Mouse (Mus musculus): ENCODE results near the gene Cdk5.

Gene Cdk5

DNA sequence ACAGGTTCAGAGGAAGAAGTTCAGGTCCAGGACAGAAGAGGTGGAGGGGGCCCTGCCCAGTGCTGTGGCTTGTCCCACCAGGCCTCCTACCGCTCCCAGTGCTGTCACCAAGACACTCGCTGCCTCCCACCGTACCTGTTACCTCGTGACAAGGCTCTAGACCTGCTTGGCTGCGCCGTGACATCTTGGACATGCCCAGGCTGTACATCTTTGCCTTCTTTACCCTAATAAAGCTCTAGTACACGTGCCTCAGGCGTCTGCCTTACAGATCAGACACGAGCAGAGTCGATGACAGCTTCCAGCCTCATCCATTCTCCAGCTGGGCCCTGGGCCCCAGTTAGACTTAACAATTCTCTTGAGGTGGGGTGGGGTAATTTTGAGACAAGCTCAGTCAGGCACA, 5.7 kb downstream of the Cdk5 start:
- no peak for TF ChIP-seq GATA4 (IDR thresholded peaks at IDR 0.05; ENCODE audit: insufficient replicate concordance, low read length)

DNA sequence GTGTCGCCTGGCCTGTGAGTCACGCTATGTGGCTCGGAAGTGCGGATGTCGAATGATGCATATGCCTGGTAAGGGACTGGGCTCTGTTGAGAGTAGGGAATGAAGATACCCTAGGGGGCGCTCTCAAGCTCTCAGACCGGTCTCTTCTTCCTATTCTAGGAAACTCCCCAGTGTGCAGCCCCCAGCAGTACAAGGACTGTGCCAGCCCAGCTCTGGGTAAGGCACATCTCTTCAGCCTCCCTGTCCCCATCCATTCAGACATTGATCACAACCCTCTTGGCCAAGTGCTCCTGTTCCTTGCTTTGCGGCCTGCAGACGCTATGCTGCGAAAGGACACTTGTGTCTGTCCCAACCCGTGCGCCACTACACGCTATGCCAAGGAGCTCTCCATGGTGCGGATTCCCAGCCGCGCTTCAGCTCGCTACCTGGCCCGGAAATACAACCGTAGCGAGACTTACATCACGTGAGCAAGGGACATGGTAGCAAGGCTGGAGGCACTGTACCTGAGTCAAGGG, 7.1 kb downstream of the Cdk5 start:
- no peak for TF ChIP-seq GATA4 (IDR thresholded peaks at IDR 0.05; ENCODE audit: insufficient replicate concordance, low read length)

DNA sequence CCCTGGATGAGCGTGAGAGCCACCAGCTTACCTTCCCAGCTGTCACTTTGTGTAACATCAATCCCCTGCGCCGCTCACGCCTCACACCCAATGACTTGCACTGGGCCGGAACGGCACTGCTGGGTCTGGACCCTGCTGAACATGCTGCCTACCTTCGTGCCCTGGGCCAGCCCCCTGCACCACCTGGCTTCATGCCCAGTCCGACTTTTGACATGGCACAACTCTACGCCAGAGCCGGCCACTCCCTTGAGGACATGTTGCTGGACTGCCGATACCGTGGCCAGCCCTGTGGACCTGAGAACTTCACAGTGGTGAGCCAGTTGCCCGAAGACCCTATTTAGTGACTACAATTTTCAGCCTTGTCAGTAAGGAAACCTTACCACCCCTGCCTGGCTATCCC, 9.4 kb downstream of the Cdk5 start:
- TF ChIP-seq GATA4 (IDR thresholded peaks at IDR 0.05; ENCODE audit: insufficient replicate concordance, low read length): no peak

DNA sequence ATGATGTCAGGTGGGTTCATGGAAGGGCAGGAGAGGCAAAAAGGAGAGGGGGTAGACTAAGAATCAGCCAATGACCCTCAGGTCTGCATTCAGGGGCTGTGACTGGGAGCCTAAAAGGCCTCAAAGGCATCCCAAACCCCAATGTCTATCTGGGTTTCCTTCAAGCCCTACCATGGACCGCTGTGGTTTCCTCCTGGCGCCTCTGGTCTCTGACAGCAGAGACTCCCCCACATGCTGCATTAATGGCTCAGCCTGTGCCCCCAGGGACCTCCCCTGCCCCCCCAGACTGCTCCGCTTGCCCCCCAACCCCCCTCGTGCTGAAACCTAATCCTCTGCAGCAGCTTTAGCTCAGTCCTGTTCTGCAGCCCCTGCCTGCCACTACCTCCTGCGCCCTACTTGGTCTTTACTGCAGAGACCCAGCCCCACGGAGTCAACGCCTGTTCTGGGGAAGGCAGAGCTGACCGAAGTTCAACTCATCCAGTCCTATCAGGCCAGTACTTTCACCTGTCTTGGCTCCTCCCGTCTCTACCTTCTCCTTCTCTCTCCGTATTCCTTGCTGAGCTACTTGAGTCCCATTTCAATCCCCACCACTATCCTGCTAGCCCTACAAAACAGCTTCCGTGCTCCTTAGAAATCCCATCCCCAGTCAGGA, 10.2 kb downstream of the Cdk5 start, which contains the start of gene Asic3:
Gene Asic3, plus strand, starts transcription at position 351 of the 652 bp plus-strand sequence.
- no peak for TF ChIP-seq GATA4 (IDR thresholded peaks at IDR 0.05; ENCODE audit: insufficient replicate concordance, low read length)

DNA sequence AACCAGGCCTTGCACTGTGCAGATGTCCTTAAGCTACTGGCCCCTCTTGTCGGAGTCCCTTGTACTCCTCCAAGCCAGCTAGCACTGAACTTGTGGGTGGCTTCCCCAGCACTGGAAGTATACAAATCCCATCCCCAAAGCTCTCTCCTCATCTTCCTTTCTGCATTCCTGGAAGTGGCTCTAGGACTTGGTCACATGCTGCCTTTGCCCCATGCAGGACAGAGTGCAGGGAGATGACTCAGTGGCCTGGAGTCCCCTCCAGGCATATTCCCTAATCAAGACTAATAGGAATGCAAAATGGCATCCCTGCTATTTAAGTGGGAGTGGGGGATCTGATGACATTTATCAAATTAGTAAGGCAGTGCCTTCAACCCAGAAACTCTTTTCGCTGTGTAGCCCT, 11.3 kb downstream of the Cdk5 start:
- no peak for TF ChIP-seq GATA4 (IDR thresholded peaks at IDR 0.05; ENCODE audit: insufficient replicate concordance, low read length)

DNA sequence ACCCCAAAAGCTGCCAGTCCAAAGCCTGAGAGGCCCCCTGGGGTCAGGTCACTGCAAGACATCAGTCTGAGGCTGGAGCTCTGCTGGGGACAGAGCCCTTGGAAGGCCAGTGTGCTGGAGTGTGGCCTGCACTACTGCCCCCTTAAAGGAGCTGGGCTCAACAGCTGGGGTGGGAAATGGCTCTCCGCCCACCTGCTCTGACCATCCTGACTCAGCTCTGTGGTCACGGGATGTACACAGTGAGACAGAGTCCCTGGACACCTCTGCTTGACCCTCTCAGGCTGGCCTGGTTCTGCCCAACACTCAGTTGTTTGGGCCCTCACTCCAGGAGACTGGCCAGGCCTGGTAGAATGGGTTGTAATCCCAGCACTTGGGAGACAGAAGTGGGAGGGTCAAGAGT, 13.9 kb downstream of the Cdk5 start:
- no peak for TF ChIP-seq GATA4 (IDR thresholded peaks at IDR 0.05; ENCODE audit: insufficient replicate concordance, low read length)

DNA sequence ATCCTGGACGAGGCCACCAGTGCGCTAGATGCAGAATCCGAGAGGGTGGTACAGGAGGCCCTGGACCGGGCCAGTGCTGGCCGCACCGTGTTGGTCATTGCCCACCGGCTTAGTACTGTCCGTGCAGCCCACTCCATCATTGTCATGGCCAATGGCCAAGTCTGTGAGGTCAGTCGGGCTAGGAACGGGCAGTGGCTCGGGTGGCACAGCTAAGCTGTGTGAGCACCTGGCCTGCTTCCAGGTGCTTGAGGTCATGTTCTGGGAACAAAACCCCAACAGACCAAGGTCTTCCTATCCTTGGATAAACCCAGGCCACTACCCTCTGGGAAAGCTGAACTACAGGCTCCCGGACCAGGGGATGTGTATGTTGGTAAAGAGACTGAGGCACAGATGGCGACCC, 14.7 kb downstream of the Cdk5 start:
- TF ChIP-seq GATA4 (IDR thresholded peaks at IDR 0.05; ENCODE audit: insufficient replicate concordance, low read length): no peak

DNA sequence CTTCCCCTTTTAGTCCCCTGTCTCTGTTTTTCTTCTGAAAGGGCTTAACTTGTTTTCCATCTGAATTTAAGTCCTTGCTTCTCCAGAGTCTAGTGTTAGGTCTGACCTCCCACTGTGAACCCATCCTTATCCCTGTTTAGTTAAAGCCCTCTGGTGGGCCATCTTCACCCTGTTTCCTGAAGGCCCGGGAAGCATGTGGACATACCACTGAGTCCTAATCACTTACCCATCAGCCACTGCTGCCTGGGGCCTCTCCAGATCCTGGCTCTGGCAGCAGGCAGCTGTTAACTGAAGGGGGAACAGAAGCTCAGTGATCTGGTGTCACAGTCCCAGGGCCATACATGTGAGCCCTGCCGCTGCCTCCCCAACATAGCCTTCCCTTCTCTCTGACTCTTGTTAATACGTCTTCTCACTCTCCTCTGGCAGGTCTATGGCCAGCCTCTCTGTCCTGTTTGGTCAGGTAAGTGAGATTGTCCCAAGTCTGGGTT, 17.9 kb downstream of the Cdk5 start:
- TF ChIP-seq GATA4 (IDR thresholded peaks at IDR 0.05; ENCODE audit: insufficient replicate concordance, low read length): no peak

DNA sequence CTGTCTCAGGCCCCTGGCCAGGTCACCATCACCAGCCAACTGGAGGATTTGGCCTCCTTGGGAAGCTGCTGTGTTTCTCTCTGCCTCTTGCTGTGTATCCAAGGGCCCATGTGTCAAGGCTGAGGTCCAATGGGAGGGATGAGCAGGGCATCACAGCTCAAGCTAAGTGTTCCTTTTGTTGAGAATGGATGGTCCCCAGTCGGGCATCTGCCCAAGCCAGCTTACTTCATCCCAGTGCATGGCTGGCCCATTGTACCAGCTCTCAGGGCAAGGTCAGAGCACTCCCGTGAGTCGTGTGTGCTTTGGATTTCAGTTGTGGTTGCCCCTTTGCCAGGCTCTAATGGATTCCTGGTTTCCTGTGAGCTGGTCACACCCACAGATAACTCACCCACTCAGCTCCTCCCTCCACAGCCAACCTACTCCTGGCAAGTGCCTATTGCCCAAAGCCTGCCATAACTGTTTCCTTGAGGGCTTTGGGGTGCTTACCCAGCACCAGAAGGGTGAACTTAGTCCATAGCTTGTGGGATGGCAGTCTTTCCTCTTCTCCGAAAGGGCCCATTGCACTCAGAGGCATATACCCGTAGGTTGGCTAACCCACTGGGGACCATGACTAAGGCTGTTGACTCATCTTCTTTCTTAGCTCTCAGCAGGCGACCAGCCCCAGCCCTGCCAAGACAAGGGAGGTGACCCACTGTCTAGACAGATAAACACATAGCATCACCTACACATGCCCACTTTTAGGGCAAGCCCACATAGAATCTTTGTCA, 18.6 kb downstream of the Cdk5 start:
- no peak for TF ChIP-seq GATA4 (IDR thresholded peaks at IDR 0.05; ENCODE audit: insufficient replicate concordance, low read length)

DNA sequence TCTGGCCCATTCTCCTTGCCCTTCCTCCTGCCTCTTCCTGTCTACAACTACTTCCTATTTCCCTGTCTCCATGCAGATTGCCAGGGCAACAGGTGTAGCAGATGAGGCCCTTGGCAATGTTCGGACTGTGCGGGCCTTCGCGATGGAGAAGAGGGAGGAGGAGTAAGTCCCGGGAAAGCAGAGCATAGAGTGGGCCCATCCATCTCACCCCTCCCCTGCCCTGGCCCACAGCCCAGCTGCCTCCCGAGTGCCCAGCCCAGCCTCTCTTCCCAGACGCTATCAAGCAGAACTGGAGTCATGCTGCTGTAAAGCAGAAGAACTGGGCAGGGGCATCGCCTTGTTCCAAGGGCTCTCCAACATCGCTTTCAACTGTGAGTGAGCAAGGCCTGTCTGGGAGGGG, 21.4 kb downstream of the Cdk5 start:
- no peak for TF ChIP-seq GATA4 (IDR thresholded peaks at IDR 0.05; ENCODE audit: insufficient replicate concordance, low read length)

DNA sequence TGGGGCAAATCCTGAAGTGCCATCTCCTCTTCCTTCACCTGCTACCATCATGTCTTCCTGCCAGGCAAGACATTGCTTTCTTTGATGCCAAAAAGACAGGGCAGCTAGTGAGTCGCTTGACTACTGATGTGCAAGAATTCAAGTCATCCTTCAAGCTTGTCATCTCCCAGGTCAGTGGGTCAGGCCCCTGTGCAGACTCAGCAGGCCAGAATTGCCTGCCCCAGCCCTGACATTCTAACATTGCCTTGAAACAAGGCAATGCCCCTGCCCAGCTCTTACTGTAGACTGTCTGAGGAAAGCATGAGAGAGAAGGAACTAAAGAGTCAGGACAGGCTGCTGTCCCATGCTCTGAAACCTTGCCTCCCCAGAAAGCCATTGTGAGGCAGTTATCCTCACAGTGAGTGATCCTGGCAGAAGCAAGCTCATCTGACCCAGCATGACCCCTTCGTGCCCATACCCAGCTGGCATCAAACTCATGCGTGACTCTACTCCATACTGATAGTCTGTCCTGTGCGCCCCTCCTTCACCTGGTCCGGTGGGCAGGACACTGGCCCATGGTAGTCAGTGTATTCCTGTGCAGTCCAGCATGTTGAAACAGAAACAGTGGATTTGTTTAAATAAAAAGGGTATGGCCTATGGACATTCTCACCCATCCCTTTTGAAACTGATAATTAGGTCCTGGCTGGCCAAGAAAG, 22.3 kb downstream of the Cdk5 start:
- no peak for TF ChIP-seq GATA4 (IDR thresholded peaks at IDR 0.05; ENCODE audit: insufficient replicate concordance, low read length)

DNA sequence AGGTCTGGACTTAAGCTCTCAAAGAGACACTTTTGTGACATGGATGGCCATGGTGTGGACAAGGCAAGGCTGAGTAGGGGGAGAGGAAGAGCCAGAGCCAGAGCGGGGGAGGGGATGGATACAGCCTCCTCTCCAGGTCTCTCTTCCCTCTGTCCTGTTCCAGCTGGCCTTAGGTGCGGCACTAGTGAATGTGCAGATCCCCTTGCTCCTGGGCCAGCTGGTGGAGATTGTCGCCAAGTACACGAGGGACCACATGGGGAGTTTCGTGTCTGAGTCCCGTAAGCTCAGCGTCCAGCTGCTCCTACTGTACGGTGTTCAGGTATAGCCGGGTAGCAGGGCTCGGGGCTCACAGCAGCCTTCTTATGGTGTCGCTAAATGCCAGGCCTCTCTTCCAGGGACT, 23.0 kb downstream of the Cdk5 start:
- TF ChIP-seq GATA4 (IDR thresholded peaks at IDR 0.05; ENCODE audit: insufficient replicate concordance, low read length): no peak

DNA sequence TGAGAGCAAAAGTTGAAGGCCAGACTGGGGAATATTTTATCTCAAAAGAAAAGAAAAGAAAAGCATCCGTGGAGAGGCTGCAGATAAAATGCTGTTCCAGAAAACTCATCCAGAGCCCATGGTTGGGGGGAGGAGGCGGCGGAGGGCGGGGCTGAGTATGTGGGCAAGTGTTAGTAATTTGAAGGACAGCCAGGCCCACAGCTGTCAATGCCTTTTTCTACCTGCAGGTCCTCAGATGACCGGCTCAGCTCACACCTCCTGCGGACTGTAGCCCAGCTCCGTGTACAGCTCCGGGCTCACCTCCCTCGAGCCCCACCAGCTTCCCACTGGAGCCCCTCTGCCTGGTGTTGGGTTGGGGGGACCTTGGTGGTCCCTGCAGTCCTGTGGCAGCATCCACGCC, 23.6 kb downstream of the Cdk5 start:
- TF ChIP-seq GATA4 (IDR thresholded peaks at IDR 0.05; ENCODE audit: insufficient replicate concordance, low read length): no peak

DNA sequence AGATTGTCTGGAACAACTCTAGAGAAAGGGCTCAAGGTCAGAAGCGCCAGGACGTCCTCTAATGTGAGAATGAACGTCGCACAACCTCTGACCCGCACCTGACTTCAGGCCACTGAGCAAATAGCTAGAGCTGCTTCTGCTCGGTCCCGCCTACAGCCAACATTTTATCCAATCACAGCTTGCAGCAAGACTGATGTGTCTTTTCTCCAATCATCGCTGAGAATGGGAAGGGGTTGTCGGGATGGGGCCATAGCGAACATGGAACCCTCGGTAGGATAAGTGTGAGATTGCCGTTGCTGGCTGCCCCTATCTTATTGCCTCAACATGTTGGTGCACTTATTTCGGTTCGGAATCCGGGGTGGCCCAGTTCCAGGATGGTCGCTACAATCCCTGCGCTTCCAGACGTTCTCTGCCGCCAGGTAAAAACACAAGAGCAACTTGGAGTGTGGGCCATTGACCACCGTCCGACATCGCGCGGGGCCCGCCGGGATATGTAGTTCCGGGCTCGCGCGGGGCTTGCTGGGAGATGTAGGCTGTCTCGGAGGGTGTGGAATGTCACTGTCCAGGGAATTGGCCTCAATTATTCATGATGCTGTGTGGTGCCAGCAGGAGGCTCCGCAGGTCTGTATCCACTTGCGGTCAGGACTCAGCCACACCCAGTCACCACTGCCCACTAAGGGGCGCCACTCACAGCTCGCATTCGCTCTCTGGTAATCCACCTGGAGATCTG, 29.0 kb downstream of the Cdk5 start:
- TF ChIP-seq GATA4 (IDR thresholded peaks at IDR 0.05; ENCODE audit: insufficient replicate concordance, low read length): no peak

DNA sequence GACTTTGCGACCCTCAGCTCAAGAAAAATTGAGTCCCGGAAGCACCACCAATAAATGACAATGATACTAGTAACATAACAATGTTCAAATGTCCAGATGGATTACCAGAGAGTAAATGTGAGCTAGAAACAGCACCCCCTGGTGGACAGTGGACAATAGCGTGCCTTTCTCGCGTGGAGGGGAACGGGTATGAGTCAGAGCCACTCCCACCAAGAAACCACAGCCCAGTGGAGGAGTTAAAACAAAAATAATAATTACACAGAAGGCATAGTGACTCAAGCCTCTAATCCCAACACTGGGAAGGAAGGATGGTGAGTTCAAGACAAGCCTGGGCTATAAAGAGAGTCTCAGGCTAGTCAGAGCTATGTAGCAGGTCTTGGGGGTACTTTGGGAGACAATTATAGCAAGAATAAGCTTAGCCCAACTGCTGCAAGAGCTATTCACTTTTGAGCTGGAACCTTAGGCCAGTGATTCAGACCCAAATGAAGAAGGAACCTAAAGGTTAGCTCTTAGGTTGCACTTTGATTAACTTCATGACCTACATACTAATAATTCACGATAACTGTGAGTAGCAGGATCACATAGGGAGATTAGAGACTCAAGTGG, 29.8 kb downstream of the Cdk5 start, which contains the start of gene Abcb8:
Gene Abcb8, plus strand, starts transcription at position 272 of the 606 bp plus-strand sequence.
- no peak for TF ChIP-seq GATA4 (IDR thresholded peaks at IDR 0.05; ENCODE audit: insufficient replicate concordance, low read length)
